Mouse (Mus musculus): ENCODE data around the gene Plbd1. TPM values are rescaled to one million over a fixed set of nuclear protein-coding genes. Genes with fewer than 3 reads are reported as not detected.

The Plbd1 gene
- polyA plus RNA-seq, 1 experiment from 2014 or later, result 5.2 TPM

- Histone ChIP-seq H3K4me3 (replicated peaks; ENCODE audit: low read depth, low read length) (no peak overlapping the region), H3K9ac (ENCODE audit: low read depth, low read length) (no peak overlapping the region), H3K27ac (no peak overlapping the region), H3K9me3 (replicated peaks; ENCODE audit: low read length) (no peaks in the 10 kb centered on the region), H3K36me3 (ENCODE audit: insufficient read depth, low read length) (no peaks in the 10 kb centered on the region), H3K27me3 (ENCODE audit: insufficient read depth, low read length) (no peaks in the 10 kb centered on the region), H3K4me2 (ENCODE audit: low read length) (no peak overlapping the region), H3K4me1 (replicated peaks; ENCODE audit: insufficient read depth, low read length) (no peaks in the 10 kb centered on the region)
- ATAC-seq (replicated peaks; ENCODE audit: low FRiP score, low read depth), result no peak
- 67% methylated on average over 5 of the region's 5 CpGs for WGBS
- no peak for TF ChIP-seq CTCF (IDR thresholded peaks at IDR 0.05; ENCODE audit: low read depth)
- no peak for DNase-seq (ENCODE audit: low spot score)
Observed at GRCm38 (mm10) chr6:136669274-136669673, 7.5 kb upstream of the Plbd1 start.

- no peaks in the 10 kb centered on the region for H3K4me1 ChIP-seq (replicated peaks; ENCODE audit: insufficient read depth, low read length)
- H3K36me3 ChIP-seq (ENCODE audit: insufficient read depth, low read length), result no peaks in the 10 kb centered on the region
- DNase-seq (ENCODE audit: low spot score) (no peak), ATAC-seq (replicated peaks; ENCODE audit: low FRiP score, low read depth) (no peak)
- H3K9me3 ChIP-seq (replicated peaks; ENCODE audit: low read length), result no peaks in the 10 kb centered on the region
- TF ChIP-seq CTCF (IDR thresholded peaks at IDR 0.05; ENCODE audit: low read depth), result no peak
- H3K9ac ChIP-seq (ENCODE audit: low read depth, low read length), result no peak overlapping the region
- no peak overlapping the region for H3K4me2 ChIP-seq (ENCODE audit: low read length)
- no peaks in the 10 kb centered on the region for H3K27me3 ChIP-seq (ENCODE audit: insufficient read depth, low read length)
- no peak overlapping the region for H3K4me3 ChIP-seq (replicated peaks; ENCODE audit: low read depth, low read length)
- 33% methylated on average over 14 of the region's 14 CpGs for WGBS
- no peak overlapping the region for H3K27ac ChIP-seq
Observed at GRCm38 (mm10) chr6:136668266-136668986, 6.7 kb upstream of the Plbd1 start.

- no peaks in the 10 kb centered on the region for H3K4me1 ChIP-seq (replicated peaks; ENCODE audit: insufficient read depth, low read length)
- no peak for DNase-seq (ENCODE audit: low spot score)
- H3K36me3 ChIP-seq (ENCODE audit: insufficient read depth, low read length), result no peaks in the 10 kb centered on the region
- ATAC-seq (replicated peaks; ENCODE audit: low FRiP score, low read depth), result no peak
- TF ChIP-seq CTCF (IDR thresholded peaks at IDR 0.05; ENCODE audit: low read depth), result no peak
- no peaks in the 10 kb centered on the region for H3K9me3 ChIP-seq (replicated peaks; ENCODE audit: low read length)
- no peak overlapping the region for H3K27ac ChIP-seq
- H3K4me3 ChIP-seq (replicated peaks; ENCODE audit: low read depth, low read length), result peak overlapping the region; percentile 23; the same call in 1 of the 2 replicates
- no peaks in the 10 kb centered on the region for H3K27me3 ChIP-seq (ENCODE audit: insufficient read depth, low read length)
- H3K4me2 ChIP-seq (ENCODE audit: low read length), result peak overlapping the region; percentile 57
- no peak overlapping the region for H3K9ac ChIP-seq (ENCODE audit: low read depth, low read length)
- 40% methylated on average over 11 of the region's 11 CpGs for WGBS
Observed at GRCm38 (mm10) chr6:136662063-136662462, 335 bp upstream of the Plbd1 start.

GRCm38 (mm10) chr6:136660831-136661705 lies 660 bp downstream of the Plbd1 start:
- H3K9me3 ChIP-seq (replicated peaks; ENCODE audit: low read length), result no peaks in the 10 kb centered on the region
- H3K27me3 ChIP-seq (ENCODE audit: insufficient read depth, low read length), result no peaks in the 10 kb centered on the region
- 26% methylated on average over 34 of the region's 34 CpGs for WGBS
- peak overlapping the region; percentile 23; the same call in 1 of the 2 replicates for H3K4me3 ChIP-seq (replicated peaks; ENCODE audit: low read depth, low read length)
- ATAC-seq (replicated peaks; ENCODE audit: low FRiP score, low read depth), result no peak
- H3K27ac ChIP-seq, result no peak overlapping the region
- H3K4me1 ChIP-seq (replicated peaks; ENCODE audit: insufficient read depth, low read length), result no peaks in the 10 kb centered on the region
- H3K4me2 ChIP-seq (ENCODE audit: low read length), result peak overlapping the region; percentile 57
- H3K9ac ChIP-seq (ENCODE audit: low read depth, low read length), result peak overlapping the region; percentile 49; the same call in 1 of the 2 replicates
- no peaks in the 10 kb centered on the region for H3K36me3 ChIP-seq (ENCODE audit: insufficient read depth, low read length)
- no peak for TF ChIP-seq CTCF (IDR thresholded peaks at IDR 0.05; ENCODE audit: low read depth)
- no peak for DNase-seq (ENCODE audit: low spot score)

- no peak overlapping the region for H3K27ac ChIP-seq
Observed at GRCm38 (mm10) chr6:136659226-136659625, 2.5 kb downstream of the Plbd1 start.

GRCm38 (mm10) chr6:136658303-136658702 lies 3.4 kb downstream of the Plbd1 start:
- no peak for TF ChIP-seq CTCF (IDR thresholded peaks at IDR 0.05; ENCODE audit: low read depth)
- Histone ChIP-seq H3K4me2 (ENCODE audit: low read length) (no peak overlapping the region), H3K9me3 (replicated peaks; ENCODE audit: low read length) (no peaks in the 10 kb centered on the region), H3K36me3 (ENCODE audit: insufficient read depth, low read length) (no peaks in the 10 kb centered on the region), H3K27ac (no peak overlapping the region), H3K9ac (ENCODE audit: low read depth, low read length) (no peak overlapping the region), H3K27me3 (ENCODE audit: insufficient read depth, low read length) (no peaks in the 10 kb centered on the region), H3K4me3 (replicated peaks; ENCODE audit: low read depth, low read length) (no peak overlapping the region), H3K4me1 (replicated peaks; ENCODE audit: insufficient read depth, low read length) (no peaks in the 10 kb centered on the region)
- 67% methylated on average over 4 of the region's 4 CpGs for WGBS
- DNase-seq (ENCODE audit: low spot score), result no peak
- ATAC-seq (replicated peaks; ENCODE audit: low FRiP score, low read depth), result no peak

More at GRCm38 (mm10) chr6:136659226-136659625, 2.5 kb downstream of the Plbd1 start:
- Histone ChIP-seq H3K4me3 (replicated peaks; ENCODE audit: low read depth, low read length) (no peak overlapping the region), H3K4me1 (replicated peaks; ENCODE audit: insufficient read depth, low read length) (no peaks in the 10 kb centered on the region), H3K27me3 (ENCODE audit: insufficient read depth, low read length) (no peaks in the 10 kb centered on the region), H3K36me3 (ENCODE audit: insufficient read depth, low read length) (no peaks in the 10 kb centered on the region), H3K9ac (ENCODE audit: low read depth, low read length) (no peak overlapping the region), H3K9me3 (replicated peaks; ENCODE audit: low read length) (no peaks in the 10 kb centered on the region), H3K4me2 (ENCODE audit: low read length) (no peak overlapping the region)
- DNase-seq (ENCODE audit: low spot score), result no peak
- no peak for TF ChIP-seq CTCF (IDR thresholded peaks at IDR 0.05; ENCODE audit: low read depth)
- no peak for ATAC-seq (replicated peaks; ENCODE audit: low FRiP score, low read depth)
- WGBS, result 92% methylated on average over 9 of the region's 9 CpGs

Measured in kidney, postnatal 0 days (tissue).